Mouse (Mus musculus): ENCODE data around the gene Tff2.

- no peak for TF ChIP-seq CTCF (IDR thresholded peaks at IDR 0.05; ENCODE audit: low read depth)
- TF ChIP-seq EP300 (IDR thresholded peaks at IDR 0.05; ENCODE audit: low read depth) = no peak
Observed at GRCm38 (mm10) chr17:31163821-31164220, 19.7 kb upstream of the Tff2 start.

Data from liver, postnatal 0 days (tissue).